Mouse (Mus musculus) thymus, postnatal 14 days (tissue): ENCODE data around the gene Tfap2b.
A peak's percentile ranks its signal among the peaks of the same experiment; 100 is the strongest.

Experiments
- DNase-seq: peaks from one replicate; pipeline ENCODE4 v3.0.0; 2021

Tfap2b gene

GRCm38 (mm10) chr1:19208641-19209358 lies at the start of gene Tfap2b:
TSS of gene Tfap2b (plus strand) at chr1:19208914.
- DNase-seq = no peak

- peak; percentile 2 for DNase-seq
These were observed 29.8 kb upstream of the Tfap2b start for GRCm38 (mm10) chr1:19178742-19179397.

- DNase-seq = no peak
These were observed 3.1 kb upstream of the Tfap2b start for GRCm38 (mm10) chr1:19205649-19206048.

DNA sequence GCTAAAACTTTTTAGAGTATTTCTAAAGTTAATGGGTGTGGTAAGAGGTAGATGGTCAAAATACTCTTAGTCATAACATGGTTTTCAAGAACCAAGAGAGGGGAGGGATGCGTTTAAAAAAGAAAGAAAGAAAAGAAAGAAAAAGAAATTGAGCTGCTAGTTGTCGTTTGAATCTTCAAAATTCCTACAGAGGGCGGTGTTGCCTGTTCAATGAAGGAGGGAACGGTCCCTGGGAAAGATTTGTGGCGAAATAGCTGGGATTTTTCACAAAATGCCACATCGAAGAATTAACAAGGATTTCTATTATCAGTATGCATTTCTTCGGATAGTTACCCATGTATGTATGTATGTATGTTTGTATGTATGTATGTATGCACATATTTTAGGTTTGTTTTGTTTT lies 2.5 kb upstream of the Tfap2b start:
- DNase-seq = no peak

- no peak for DNase-seq
These were observed 1.1 kb upstream of the Tfap2b start for GRCm38 (mm10) chr1:19207611-19208010.

DNA sequence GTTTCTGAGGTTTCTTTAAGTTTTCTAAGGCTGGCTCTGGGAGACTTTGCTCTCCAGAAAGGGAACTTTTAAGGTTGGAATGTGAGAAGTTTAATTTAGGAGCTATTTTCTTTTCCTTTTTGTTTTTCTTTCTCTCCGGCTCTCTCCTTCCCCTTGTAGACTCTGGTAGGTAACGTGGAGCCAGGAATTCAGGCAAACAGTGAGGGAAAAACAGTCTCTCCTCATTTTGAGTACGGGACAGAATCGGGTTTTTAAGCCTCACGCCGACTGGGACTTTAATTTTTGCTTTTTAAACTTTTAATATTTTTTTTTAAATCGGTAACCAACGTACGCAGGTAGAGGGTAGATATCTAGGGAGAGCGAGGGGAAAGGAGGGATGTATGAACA lies 638 bp downstream of the Tfap2b start:
- no peak for DNase-seq

DNA sequence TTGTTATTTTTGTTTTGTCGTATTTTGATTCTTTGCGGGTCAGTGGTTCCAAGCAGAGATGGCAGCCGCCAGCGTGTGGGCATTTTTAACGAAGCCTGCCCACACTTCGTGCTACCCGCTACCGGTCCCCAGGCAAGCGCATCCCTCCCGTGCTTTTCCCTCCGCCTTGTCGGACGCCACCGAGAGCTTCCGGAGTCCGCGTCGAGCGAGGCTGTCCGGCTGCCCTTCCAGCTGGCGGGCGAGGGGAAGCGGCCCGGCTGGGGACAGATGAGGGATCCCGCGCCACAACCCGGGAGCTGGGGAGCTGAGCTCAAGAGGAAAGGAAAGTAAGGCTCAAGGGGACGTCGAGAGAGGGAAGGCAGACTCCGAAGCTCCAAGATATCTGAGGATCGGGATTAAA lies 1.1 kb downstream of the Tfap2b start:
- DNase-seq = no peak

GRCm38 (mm10) chr1:19210215-19211032 lies 1.7 kb downstream of the Tfap2b start:
- no peak for DNase-seq

DNA sequence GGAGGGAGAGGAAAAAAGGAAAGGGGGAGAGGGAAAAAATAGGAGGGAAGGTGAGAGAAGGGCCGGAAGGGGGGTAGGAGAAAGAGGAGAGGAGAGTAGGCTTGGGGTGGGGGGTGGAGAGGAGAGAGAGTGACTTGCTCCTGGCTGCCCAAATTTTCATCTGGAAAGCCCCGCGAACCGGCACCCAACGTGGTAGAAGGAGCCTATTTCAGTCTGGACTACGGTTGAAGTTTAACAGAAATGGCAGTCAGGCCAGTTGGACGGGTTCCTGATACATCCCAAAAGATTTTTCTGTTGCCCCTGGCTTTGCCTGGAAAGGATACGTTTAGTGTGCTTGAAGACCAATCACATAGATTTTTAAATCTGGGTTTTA lies 2.3 kb downstream of the Tfap2b start:
- no peak for DNase-seq

- no peak for DNase-seq
These were observed 2.9 kb downstream of the Tfap2b start for GRCm38 (mm10) chr1:19211546-19212154.

- DNase-seq = no peak
These were observed 4.0 kb downstream of the Tfap2b start for GRCm38 (mm10) chr1:19212691-19213090.

- DNase-seq = no peak
These were observed 4.5 kb downstream of the Tfap2b start for GRCm38 (mm10) chr1:19213171-19213570.

GRCm38 (mm10) chr1:19213851-19214395 lies 5.2 kb downstream of the Tfap2b start:
- no peak for DNase-seq

DNA sequence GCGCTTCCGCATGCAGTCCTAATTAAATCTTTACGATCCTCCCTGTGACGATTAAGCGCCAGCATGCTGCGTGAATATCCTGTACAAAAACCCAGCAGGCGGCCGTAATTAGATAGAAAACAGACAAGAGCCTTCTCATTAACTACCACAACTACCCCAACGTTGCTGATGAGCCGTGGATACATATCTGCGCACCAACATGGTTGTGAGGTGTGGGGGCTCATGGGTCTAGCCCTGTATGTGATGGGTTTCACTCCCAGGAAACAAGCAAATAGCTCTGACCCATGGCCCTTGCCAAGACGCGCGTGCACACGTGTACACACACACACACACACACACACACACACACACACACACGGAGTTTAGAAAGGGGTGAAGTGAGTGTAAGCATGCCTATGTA lies 8.7 kb downstream of the Tfap2b start:
- no peak for DNase-seq

DNA sequence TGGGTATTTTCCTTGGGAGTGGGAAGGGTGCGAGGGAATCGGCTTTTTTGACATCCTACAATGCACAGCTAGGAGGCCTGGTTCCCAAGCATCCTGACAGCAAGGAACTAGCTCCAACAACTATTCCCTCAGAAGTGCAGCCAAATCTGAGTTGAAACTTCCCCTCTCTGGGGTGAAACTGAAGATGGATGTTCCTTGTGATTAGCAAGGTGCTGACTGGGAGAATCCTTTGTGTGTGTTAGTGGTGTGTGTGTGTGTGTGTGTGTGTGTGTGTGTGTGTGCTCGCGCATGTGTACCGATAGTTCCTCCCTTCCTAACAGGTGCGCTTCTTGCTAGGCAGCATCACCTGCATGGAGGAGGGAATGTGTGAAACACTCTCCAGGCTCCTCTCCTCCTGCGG lies 9.5 kb downstream of the Tfap2b start:
- no peak for DNase-seq

- DNase-seq = no peak
These were observed 10.7 kb downstream of the Tfap2b start for GRCm38 (mm10) chr1:19219381-19219780.

DNA sequence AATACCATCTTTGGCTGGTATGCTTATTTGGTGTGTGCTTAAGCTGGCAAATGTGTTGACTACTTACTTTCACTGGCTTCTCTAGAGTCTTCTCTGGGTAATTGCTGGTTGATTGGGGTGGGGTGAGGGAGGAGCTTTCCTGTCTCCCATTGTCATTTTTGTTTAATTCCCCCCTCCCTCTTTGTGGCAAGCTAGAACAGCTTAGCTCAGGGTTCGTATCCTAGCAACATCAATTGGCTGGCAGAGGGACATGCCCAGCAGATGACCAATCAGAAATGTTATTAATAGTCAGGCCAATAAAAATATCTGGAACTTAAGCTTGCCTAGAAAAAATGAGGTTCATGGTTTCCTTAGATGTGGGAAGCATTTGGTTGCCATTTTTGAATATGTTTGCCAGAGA lies 11.8 kb downstream of the Tfap2b start:
- no peak for DNase-seq

GRCm38 (mm10) chr1:19221601-19222000 lies 12.9 kb downstream of the Tfap2b start:
- no peak for DNase-seq

GRCm38 (mm10) chr1:19226699-19227098 lies 18.0 kb downstream of the Tfap2b start:
- no peak for DNase-seq

DNA sequence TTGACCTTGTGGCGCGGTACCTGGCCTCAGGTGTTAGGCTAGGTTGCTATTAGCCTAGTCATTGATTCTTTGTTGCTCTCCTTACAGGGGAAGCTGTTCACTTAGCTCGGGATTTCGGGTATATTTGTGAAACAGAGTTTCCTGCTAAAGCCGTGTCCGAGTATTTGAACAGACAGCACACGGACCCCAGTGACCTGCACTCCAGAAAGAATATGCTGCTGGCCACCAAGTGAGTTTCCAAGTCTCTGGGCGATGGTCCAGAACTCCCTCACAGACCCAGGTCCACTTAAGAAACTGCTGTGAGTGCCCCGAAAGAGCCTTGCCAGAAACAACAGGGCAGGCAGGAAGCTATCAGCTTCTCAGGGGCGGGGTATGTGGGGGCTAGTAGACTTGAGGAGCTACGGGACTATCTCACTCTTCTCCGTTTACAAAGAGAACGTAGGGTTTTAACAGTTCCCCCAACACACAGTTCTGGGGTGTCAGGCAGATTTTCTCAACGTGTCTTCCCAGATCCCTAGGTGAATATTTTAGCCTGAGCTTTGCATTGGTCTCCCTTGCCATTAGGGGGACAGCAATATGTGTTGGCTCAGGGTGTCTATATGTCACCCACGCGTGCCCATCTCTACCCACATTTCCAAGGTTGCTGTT lies 22.3 kb downstream of the Tfap2b start:
- DNase-seq = no peak

DNA sequence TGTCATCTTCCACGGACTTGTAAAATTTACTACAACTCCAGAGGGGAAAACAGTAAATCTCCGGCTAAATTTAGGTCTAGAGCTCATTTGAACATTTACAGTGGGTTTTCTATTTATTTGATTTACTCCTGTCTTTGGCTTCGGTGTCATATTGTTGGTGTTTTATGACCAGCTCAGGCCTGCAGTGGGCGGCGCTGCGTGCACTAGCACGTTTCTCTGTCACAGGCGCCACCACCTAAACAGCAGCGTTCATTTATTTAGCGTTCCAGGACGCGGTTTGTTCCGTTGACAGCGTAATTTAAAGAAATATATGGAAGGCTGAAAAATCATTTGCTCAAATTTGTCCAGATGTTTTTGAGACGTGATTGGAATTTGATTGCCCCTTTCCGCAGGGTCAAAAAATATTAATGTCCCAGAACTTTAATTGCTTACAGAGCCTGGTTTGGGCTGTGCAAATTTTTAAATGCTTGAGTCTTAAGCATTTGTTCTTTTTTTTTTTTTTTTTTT lies 22.9 kb downstream of the Tfap2b start:
- DNase-seq = no peak

DNA sequence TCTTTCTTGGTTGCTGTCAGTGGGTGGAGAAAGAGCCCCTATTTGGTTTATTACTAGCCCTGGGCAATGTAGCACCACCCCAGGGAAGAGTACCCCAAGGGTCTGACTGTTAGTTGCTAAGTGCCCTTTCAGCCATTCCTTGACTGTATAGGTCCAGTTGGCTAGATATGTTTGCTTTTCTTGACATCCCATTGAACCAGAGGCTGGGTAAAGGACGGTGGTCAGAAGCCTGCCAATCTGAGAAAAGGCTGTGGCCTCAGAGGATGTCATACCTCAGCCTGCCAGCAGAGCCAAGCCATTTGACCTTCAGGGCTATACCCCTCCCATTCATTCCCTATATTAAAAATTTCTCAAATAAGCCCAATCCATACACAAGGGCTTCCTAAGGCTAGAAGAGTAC lies 24.0 kb downstream of the Tfap2b start:
- DNase-seq = no peak
